Comparison of ENCODE assay signal across 10 mouse cellular contexts in the genomic region with DNA sequence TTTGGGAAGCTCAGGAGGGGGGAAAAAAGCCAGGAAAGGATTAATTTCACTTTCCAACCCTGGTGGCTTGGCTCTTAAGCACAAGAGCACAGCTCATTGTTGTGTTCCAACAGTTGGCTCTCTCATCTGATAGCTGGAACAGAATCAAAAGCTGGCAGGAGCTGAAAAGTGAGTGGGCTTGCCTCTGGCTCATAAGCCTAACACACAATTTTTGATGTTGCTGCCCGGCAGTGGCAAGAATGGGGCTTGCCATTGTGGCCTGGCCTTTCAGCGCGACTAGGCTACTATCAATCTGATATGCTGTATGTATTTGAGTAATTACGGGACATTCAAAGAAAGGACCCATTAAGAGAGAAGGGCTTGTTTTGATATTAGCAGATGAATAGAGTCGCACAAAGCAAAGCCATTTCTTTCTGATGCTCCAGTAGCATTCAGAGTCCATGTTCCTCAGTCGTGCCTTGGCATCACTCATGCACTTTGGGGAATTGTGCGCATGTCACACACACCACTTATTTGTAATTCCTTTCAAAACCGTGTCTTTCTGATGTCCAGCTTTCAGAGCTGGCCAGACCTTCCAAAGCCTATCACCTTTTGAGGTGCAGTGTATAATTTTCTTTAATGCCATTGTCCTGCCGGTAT.
DNase-seq lines count a peak whose midpoint lies in the region; ATAC-seq and TF ChIP-seq lines count a peak whose summit lies in the region.
"Had no signal": no experiment of that assay in that cellular context is flagged by ENCODE, and none has a peak within 500 bp of the region (broad histone marks: within the 10 kb centered on the region; RNA-seq: fewer than 3 reads in every experiment).

No protein-coding gene starts in this region.

- no peak overlapping the region for H3K27ac ChIP-seq in lung, embryonic 14.5 days (ENCODE audit: low read depth)
- H3K27ac ChIP-seq in heart, embryonic 12.5 days (ENCODE audit: poor library complexity, severe bottlenecking) = no peak overlapping the region
- no peak overlapping the region for H3K27ac ChIP-seq in heart, adult 2 months

- intact Hi-C loops in heart, adult 2 months (cut with DNase I) = no loop called here

- no peaks in the 10 kb centered on the region for H3K27me3 ChIP-seq in lung, embryonic 14.5 days (ENCODE audit: insufficient read depth, low read length)
- no peaks in the 10 kb centered on the region for H3K27me3 ChIP-seq in heart, embryonic 12.5 days (replicated peaks)
- no peaks in the 10 kb centered on the region for H3K27me3 ChIP-seq in heart, adult 2 months (ENCODE audit: control insufficient read depth, insufficient read depth, low read length)

- no peak overlapping the region for H3K4me3 ChIP-seq in lung, embryonic 14.5 days (ENCODE audit: low read depth, low read length)
- H3K4me3 ChIP-seq in heart, embryonic 12.5 days = no peak overlapping the region
- no peak overlapping the region for H3K4me3 ChIP-seq in heart, adult 2 months

- peak; percentile 3 for DNase-seq in lung, embryonic 14.5 days
- no peak for DNase-seq in lung, adult 18-20 months
- peak; percentile 29 for DNase-seq in fibroblast of lung, adult 2 months (ENCODE audit: low read depth)
- peak; percentile 71 to 77 for DNase-seq in layer of hippocampus, postnatal 10 days (ENCODE audit: low spot score in 2 of 2)
- DNase-seq in right cerebral cortex, adult 2 months (ENCODE audit: low spot score in 2 of 2) = peak; percentile 44 to 48
- no peak for DNase-seq in urinary bladder, postnatal 10 days (ENCODE audit: low spot score)
- no peak for DNase-seq in heart, adult 2 months
- DNase-seq: adrenal gland, adult 2 months; thymus, postnatal 25 days had no signal

- no peak overlapping the region for H3K9ac ChIP-seq in lung, embryonic 14.5 days
- no peak overlapping the region for H3K9ac ChIP-seq in heart, embryonic 12.5 days
- no peak overlapping the region for H3K9ac ChIP-seq in heart, adult 2 months (ENCODE audit: low read depth, low read length)

- H3K4me2 ChIP-seq in lung, embryonic 14.5 days = no peak overlapping the region
- no peak overlapping the region for H3K4me2 ChIP-seq in heart, embryonic 12.5 days

- no peak for ATAC-seq in lung, embryonic 14.5 days (ENCODE audit: insufficient read depth)
- ATAC-seq in heart, embryonic 12.5 days (ENCODE audit: insufficient number of reproducible peaks, low FRiP score) = no peak

- H3K36me3 ChIP-seq in lung, embryonic 14.5 days (ENCODE audit: insufficient read depth) = no peaks in the 10 kb centered on the region
- no peaks in the 10 kb centered on the region for H3K36me3 ChIP-seq in heart, embryonic 12.5 days
- no peaks in the 10 kb centered on the region for H3K36me3 ChIP-seq in heart, adult 2 months (ENCODE audit: control insufficient read depth, insufficient read depth, low read length)

- TF ChIP-seq POLR2A in heart, adult 2 months (IDR thresholded peaks at IDR 0.05; ENCODE audit: insufficient read depth, low read depth, low read length) = no peak

- H3K79me2 ChIP-seq in heart, adult 2 months (replicated peaks; ENCODE audit: control insufficient read depth, insufficient read depth, low read length) = no peaks in the 10 kb centered on the region

- TF ChIP-seq CTCF in lung, embryonic 14.5 days (IDR thresholded peaks at IDR 0.05; ENCODE audit: low read depth) = no peak
- no peak for TF ChIP-seq CTCF in heart, adult 2 months (IDR thresholded peaks at IDR 0.05)

- no peaks in the 10 kb centered on the region for H3K4me1 ChIP-seq in lung, embryonic 14.5 days (ENCODE audit: insufficient read depth)
- H3K4me1 ChIP-seq in heart, embryonic 12.5 days (replicated peaks) = no peaks in the 10 kb centered on the region
- H3K4me1 ChIP-seq in heart, adult 2 months (ENCODE audit: control insufficient read depth, insufficient read depth, low read length) = no peaks in the 10 kb centered on the region

- no peak for TF ChIP-seq EP300 in heart, adult 2 months (IDR thresholded peaks at IDR 0.05; ENCODE audit: insufficient read depth, low read depth, low read length)

- no peaks in the 10 kb centered on the region for H3K9me3 ChIP-seq in lung, embryonic 14.5 days (ENCODE audit: low read depth, low read length)
- no peaks in the 10 kb centered on the region for H3K9me3 ChIP-seq in heart, embryonic 12.5 days (replicated peaks)

- WGBS in lung, embryonic 14.5 days = 81% methylated on average over 9 of the region's 9 CpGs
- 84% methylated on average over 9 of the region's 9 CpGs for WGBS in heart, embryonic 12.5 days
- 79% methylated on average over 9 of the region's 9 CpGs for WGBS in heart, adult 2 months

Comparison
In these comparisons a context has a peak if more than half of its experiments do, and no peak if none do; other contexts are left out.
1. DNase-seq: peak in lung, embryonic 14.5 days (single experiment), fibroblast of lung, adult 2 months (single experiment), layer of hippocampus, postnatal 10 days (2 of 2) and right cerebral cortex, adult 2 months (2 of 2); none in lung, adult 18-20 months (0 of 2), urinary bladder, postnatal 10 days (single experiment) and heart, adult 2 months (0 of 2).